Mouse (Mus musculus) testis, adult 2 months (tissue): Measurements from ENCODE around the gene Cbln1. TPM values are rescaled to one million over a fixed set of nuclear protein-coding genes. Genes with fewer than 3 reads are reported as not detected.

ENCODE experiments used
- H3K27ac ChIP-seq: fragments of 200-500 bp; 2 replicates; pipeline ENCODE4 v1.5.1; 2012; ENCODE audit warnings: low read depth, low read length; ENCODE audit not compliant: control insufficient read depth, insufficient read depth
- H3K27me3 ChIP-seq: fragments of 200-500 bp; 2 replicates; pipeline ENCODE4 v1.6.1; 2012; ENCODE audit warnings: mild to moderate bottlenecking, low read length, moderate library complexity; ENCODE audit not compliant: control insufficient read depth, insufficient read depth
- H3K36me3 ChIP-seq: fragments of 200-500 bp; 2 replicates; pipeline ENCODE4 v1.6.1; 2012; ENCODE audit warnings: mild to moderate bottlenecking, low read length; ENCODE audit not compliant: control insufficient read depth, insufficient read depth
- H3K4me1 ChIP-seq: fragments of 200-500 bp; 2 replicates; pipeline ENCODE4 v1.6.1; 2012; ENCODE audit warnings: low read length; ENCODE audit not compliant: control insufficient read depth, insufficient read depth
- H3K4me3 ChIP-seq: fragments of 200-500 bp; 2 replicates; pipeline ENCODE4 v1.5.1; 2012; ENCODE audit warnings: low read depth, mild to moderate bottlenecking, low read length, moderate library complexity, mixed read lengths; ENCODE audit not compliant: control insufficient read depth
- CTCF ChIP-seq: fragments of 200-500 bp; IDR thresholded peaks from 2 replicates; pipeline ENCODE4 v1.5.1; 2012; ENCODE audit warnings: low read depth, mild to moderate bottlenecking, inconsistent platforms, low read length, moderate library complexity; ENCODE audit not compliant: control insufficient read depth, insufficient read depth, insufficient replicate concordance
- POLR2A ChIP-seq: fragments of 200-500 bp; IDR thresholded peaks from 2 replicates; pipeline ENCODE4 v1.6.1; 2012; ENCODE audit warnings: low read depth, mild to moderate bottlenecking, inconsistent platforms, low read length, moderate library complexity; ENCODE audit not compliant: control insufficient read depth
- polyA plus RNA-seq: library from polyadenylated mRNA; depleted of rRNA; stranded (reverse); fragments of >200 nt; gene quantifications from 2 replicates; pipeline ENCODE4 v1.2.3, GENCODE M21; 2012; rRNA removed

Gene Cbln1
- polyA plus RNA-seq: 3.7 and 3.8 TPM in 2 replicates

GRCm38 (mm10) chr8:87472271-87473236 is at the start of gene Cbln1:
Gene Cbln1, minus strand, starts transcription at chr8:87472609.
- no peaks in the 10 kb centered on the region for H3K36me3 ChIP-seq
- peak within 1 kb of the TSS; percentile 95 for H3K4me3 ChIP-seq
- H3K4me1 ChIP-seq: peaks cover 33% of the 10 kb centered on the region
- peaks cover 6% of the 10 kb centered on the region; the same call in 1 of the 2 replicates for H3K27me3 ChIP-seq
- TF ChIP-seq POLR2A (no peak; the same call in 1 of the 2 replicates), CTCF (peak; percentile 59)
- H3K27ac ChIP-seq: peak within 1 kb of the TSS; percentile 51

DNA sequence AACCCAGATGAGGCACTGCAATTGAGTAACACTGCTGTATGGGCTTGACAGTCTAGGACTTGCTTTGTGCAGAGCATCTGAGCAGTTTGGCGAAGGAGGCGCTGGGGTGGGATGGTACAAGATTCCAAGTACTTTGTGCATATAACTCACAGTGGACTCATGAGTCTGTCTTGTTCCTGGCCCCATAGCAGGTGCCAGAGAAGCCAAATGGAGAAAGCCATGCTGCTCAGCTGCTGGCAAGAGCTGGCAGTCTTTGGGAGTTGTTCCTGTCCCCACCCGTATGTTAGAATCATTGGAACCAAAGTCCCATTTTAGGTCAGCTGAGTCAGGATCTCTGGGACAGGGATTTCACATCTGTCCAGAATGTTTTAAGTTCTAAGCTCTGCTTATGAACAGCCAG is 44.7 kb upstream of the Cbln1 start:
- Histone ChIP-seq H3K27ac (no peak overlapping the region), H3K4me3 (no peak overlapping the region), H3K4me1 (no peaks in the 10 kb centered on the region), H3K27me3 (no peaks in the 10 kb centered on the region), H3K36me3 (no peaks in the 10 kb centered on the region)
- TF ChIP-seq POLR2A: no peak

GRCm38 (mm10) chr8:87513796-87514195 is 41.4 kb upstream of the Cbln1 start:
- H3K27ac ChIP-seq: no peak overlapping the region
- no peaks in the 10 kb centered on the region for H3K27me3 ChIP-seq
- TF ChIP-seq CTCF: no peak
- TF ChIP-seq POLR2A: no peak
- no peaks in the 10 kb centered on the region for H3K36me3 ChIP-seq
- H3K4me3 ChIP-seq: no peak overlapping the region
- H3K4me1 ChIP-seq: no peaks in the 10 kb centered on the region

DNA sequence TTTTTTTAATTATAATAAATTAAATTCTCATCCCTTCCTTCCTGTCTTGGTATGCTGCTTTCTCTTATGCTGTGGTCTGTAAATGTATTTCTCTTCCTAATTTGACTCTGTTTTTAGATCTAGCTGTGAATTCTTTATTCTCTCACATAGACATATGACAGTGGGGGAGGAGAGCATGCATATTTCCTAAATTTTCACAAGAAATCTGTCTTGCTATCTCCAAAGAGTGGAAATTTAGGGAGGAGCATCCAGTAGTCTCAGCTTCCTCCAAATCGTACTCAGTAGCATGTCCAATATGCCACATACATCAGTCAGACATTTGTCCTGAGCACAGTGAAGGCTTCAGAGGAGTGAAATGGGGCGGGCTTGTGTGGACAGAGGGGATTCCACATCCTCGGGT is 40.9 kb upstream of the Cbln1 start:
- no peaks in the 10 kb centered on the region for H3K4me1 ChIP-seq
- no peaks in the 10 kb centered on the region for H3K27me3 ChIP-seq
- H3K36me3 ChIP-seq: no peaks in the 10 kb centered on the region
- no peak overlapping the region for H3K27ac ChIP-seq
- H3K4me3 ChIP-seq: no peak overlapping the region
- TF ChIP-seq POLR2A (no peak), CTCF (no peak)

DNA sequence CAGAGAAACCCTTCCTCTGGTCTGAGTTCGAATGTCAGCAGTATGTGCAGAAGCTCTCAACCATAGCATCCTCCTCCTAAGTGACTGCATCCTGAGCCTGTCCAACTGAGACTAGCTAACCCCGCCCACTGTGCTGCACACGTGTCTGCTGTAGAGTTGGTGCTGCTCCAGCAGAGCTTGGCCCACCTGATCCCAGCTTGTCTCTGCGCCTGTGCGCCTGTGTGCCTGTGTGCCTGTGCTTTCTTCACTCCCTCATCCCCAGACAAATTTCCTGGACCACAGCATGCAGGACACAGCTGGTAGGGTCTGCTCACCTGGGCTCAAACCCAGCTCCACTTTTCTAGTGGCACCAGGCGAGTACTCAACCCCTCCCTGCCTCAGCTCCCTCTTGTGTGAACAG is 40.2 kb upstream of the Cbln1 start:
- Histone ChIP-seq H3K4me1 (no peaks in the 10 kb centered on the region), H3K27ac (no peak overlapping the region), H3K4me3 (no peak overlapping the region), H3K27me3 (no peaks in the 10 kb centered on the region), H3K36me3 (no peaks in the 10 kb centered on the region)
- TF ChIP-seq CTCF (no peak), POLR2A (no peak)

- Histone ChIP-seq H3K4me1 (no peaks in the 10 kb centered on the region), H3K27ac (no peak overlapping the region), H3K4me3 (no peak overlapping the region), H3K36me3 (no peaks in the 10 kb centered on the region), H3K27me3 (no peaks in the 10 kb centered on the region)
- TF ChIP-seq POLR2A (no peak), CTCF (no peak)
Measured at GRCm38 (mm10) chr8:87507046-87507445, 34.6 kb upstream of the Cbln1 start.

GRCm38 (mm10) chr8:87504441-87504840 is 32.0 kb upstream of the Cbln1 start:
- peaks cover 3% of the 10 kb centered on the region; the same call in 1 of the 2 replicates for H3K4me1 ChIP-seq
- TF ChIP-seq POLR2A: no peak
- TF ChIP-seq CTCF: no peak

More at GRCm38 (mm10) chr8:87504441-87504840, 32.0 kb upstream of the Cbln1 start:
- Histone ChIP-seq H3K27ac (no peak overlapping the region), H3K4me3 (no peak overlapping the region), H3K36me3 (no peaks in the 10 kb centered on the region), H3K27me3 (no peaks in the 10 kb centered on the region)
